Mouse (Mus musculus) adrenal gland, adult (tissue): ENCODE results near the gene Tcea3.

Source experiments
- DNase-seq, 2 experiments: peaks; one replicate each; pipeline ENCODE4 v3.0.0; 2022 to 2023; ENCODE audit warnings: low spot score in 1 of 2; ENCODE audit not compliant: inconsistent age in 2 of 2

The Tcea3 gene

DNA sequence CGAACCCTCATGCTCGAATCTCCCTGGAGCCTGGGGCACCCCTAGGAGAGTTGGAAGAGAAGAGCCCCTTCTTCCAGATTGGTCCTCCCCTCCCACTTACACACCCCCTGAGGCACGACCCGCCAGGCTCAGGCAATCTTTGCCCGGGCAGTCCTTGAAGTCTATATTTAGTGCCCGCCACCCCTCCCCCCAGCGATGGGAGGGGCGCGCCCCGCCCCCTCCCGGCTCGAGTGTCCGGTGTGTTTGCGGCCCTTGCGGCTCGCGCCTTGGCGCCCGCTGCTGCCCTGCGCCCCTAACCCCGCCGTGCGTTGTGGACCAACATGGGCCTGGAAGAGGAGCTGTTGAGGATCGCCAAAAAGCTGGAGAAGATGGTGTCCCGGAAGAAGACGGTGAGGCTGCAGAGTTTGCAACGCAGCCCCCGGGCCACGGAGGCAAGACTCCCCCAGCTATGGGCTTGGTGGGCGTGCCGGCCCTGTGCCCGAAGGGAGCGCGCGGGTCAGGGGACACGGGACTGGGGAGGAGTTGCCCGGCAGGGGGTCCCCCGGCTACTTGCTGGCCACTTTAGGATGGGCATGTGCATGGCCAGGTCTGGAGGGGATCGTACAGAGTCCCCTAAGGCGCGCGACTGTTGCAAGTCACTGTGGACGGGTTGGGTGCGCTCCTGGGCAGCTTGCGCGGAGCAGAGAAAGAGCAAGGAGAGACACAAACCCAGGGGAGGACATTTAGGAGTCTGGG is at the start of gene Tcea3:
TSS of gene Tcea3 (plus strand) at position 1 of the 735 bp plus-strand sequence.
- DNase-seq = peak; percentile 29 to 67

DNA sequence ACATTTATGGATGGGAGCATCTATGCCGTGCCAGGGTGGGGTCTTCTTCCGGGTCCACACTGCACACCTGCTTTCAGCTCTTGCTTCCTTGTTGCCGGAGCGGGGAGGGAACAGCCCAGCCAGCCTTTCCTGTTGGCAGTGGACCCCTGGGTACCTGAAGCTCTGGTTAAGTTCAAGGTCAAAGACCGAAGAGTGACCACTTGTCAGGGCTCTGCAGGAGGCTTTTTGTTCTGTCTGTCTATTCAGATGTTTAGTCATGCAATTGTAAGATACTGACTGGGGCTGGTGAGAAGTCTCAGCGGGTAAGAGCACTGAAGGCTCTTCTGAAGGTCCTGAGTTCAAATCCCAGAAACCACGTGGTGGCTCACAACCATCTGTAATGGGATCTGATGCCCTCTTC is 48.7 kb upstream of the Tcea3 start:
- no peak for DNase-seq

DNA sequence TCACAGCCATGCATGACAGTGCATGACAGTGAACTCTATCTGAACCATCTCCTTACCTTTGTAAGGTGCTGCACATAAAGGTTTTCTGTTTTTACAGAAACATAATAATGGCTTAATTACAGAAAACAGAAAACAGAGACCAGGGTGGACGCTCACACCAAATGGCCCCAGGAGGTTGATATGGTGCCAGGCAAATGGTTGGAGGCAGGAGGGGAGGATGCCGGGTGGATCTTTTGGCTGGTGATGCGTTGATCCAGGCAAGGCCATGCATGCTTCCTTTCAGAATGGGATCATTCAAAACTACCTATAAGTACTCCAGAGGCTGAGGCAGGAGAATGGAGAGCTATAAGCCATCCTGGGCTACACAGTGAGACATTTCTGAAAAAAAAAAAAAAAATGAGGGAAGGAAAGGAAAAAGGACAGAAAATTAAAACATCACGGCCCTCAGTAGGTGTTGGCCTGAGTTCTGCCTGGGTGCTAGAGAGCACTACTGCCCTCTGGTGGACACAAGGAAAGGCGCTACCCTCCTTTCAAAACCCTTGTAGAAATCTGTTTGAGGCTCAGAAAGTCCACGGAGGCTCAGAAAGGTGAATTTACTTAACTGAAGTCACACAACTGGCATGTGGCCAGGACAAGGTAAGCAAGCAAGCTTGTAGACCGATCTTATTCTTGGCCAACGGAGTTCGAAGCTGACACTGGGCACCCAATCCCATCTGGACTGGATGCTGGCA is 47.8 kb upstream of the Tcea3 start:
- peak in 1 of 2 experiments; percentile 72 for DNase-seq

DNA sequence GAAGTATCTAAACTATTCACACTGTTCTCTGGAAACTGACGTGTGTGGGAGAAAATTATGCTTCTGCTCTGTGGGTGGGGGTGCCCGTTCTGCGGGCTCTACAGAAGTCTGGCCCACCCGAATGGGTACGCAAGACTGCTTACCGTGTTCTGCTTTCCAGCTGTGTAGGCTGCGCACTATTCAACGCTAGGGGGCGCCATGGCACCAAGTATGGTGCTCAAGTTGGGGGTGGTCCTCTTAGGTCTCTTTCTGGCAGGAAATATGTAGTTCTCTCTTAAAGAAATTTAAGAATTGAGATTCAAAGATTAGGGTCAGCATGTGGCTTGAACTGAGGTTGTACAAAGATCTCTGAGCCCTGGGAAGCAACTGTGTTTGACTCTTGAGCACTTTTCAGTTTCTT is 45.0 kb upstream of the Tcea3 start:
- peak; percentile 58 to 84 for DNase-seq

DNA sequence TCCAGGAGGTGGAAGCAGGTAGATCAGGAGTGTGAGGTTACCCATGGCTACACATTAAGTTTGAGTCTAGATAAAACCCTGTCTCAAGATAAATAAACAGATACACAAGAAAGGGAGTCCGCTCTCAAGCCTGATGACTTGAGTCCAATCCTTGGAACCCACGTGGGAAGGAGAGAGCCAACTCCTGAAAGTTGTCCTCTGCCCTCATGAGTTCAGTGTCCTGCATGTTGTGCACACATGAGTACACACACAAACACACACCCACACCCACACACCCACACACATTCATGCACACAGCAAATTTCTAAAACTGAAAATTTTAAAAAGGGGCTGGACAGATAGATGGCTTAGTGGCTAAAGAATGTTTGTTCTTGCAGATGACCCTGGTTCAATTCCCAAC is 42.8 kb upstream of the Tcea3 start:
- DNase-seq = no peak

DNA sequence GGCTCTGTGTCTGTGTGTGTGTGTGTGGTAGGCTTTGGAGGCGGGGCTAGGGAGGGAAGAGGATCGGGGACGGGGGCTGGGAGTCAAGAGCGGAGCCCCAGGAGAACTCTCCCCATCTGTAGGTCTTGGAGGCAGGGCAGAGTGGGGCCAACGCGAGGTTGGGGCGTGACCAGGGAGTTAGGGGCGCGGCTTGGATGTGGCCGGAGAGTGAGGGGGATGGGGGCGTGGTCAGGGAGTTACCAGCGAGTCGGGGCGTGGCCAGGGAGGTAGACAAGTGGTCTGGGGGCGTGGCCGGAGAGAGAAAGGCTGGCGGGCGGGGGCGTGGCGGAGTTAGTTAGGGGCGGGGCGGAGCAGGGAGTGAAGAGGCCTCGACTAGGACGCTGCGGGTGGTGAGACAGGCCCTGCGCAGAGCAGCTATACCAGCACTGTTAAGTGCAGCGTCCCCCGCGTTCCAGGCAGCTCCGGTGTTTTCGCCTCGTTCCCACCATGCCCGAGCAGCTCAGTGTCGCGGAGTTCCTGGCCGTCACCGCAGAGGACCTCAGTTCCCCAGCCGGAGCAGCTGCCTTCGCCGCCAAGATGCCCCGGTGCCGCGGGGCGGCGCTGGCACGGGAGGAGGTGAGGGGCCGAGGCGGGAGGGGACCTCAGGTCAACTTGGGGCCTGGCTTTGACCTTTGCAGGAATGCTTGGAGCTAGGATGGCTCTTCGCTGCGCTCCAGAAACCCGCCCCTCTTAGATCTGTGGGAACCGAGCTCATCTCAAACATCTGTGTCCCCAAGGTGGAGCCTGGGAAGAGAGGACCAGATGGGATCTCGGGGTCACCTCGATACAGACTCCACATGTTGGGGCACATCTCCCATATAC is 41.3 kb upstream of the Tcea3 start, which contains the start of gene Asap3:
TSS of gene Asap3 (plus strand) at position 333 of the 861 bp plus-strand sequence.
- peak; percentile 97 to 99 for DNase-seq

DNA sequence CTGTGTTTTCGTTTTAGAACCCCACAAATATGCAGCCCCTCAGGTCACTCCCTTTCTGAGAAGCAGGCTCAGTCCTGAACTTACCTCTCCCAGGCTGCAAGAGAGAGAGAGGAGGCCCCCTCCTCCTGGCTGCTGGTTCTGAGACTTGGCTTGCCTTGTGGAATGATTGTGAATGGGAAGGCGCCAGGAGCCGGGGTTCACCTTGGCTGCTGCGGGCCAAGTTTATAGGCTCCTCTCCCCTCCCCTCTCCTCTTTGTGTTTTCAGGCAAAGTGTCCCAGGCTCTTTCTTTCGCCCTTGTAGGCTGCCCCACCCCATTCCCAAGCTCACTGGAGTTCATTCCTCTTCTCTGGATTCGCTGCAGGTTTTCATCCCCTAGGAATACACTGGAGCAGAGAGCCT is 40.6 kb upstream of the Tcea3 start:
- DNase-seq = peak in 1 of 2 experiments; percentile 58

DNA sequence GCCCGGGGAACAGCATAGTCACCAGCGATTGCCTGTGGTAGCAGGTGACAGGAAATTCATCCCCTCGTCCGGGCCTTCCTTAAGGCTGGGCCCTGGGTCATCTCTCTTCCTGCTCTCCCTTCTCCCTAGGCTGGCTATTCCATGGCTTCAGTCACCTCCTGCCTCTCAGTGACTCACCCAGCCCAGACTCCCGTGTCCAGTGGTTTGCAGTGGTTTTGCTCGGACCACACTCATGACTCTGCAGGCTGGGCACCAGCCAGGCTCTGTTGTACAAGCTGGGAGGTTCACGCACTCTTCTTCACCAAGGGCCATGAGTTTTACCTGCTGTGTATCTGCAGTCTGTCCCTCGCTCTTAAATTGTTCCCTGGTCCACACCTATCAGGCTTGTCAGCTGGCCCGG is 36.6 kb upstream of the Tcea3 start:
- DNase-seq = peak in 1 of 2 experiments; percentile 53

DNA sequence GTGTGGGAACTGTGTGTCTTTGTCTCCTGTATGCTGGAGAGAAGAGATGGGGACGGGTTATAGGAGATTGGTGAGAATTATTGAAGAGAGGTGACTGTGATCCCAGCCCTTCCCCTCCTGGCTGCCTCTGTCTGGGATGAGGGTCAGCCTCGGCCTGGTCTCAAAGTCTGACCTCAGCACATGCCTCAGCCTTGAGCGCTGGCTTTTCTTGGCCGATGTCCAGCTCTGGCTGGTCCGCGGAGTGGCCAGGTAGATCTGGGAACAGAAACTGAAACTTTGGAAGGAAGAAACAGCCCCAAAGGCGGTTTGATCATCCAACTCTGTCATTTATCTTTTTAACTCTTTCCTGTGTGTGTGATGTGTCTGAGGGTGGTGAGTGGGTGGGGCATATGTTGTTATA is 33.9 kb upstream of the Tcea3 start:
- DNase-seq = peak; percentile 60 to 77

DNA sequence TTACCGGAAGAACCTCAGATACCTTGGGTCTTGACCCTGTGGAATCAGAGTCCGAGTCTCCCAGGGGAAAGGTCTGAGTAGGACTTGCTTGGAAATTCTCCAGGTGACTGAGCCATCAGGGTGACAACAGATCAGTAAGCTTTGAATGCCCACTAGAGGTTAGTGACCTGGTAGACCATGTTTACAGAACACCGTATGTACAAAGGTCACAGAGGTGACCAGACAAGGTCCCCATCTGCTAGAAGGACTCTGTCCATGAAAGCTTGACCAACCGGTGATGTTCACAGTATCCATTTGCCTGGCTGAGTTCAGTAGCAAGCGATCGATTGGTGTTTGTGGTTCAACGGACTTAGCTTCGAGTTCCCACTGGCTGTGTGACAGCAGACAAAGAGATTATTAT is 32.7 kb upstream of the Tcea3 start:
- DNase-seq = no peak

DNA sequence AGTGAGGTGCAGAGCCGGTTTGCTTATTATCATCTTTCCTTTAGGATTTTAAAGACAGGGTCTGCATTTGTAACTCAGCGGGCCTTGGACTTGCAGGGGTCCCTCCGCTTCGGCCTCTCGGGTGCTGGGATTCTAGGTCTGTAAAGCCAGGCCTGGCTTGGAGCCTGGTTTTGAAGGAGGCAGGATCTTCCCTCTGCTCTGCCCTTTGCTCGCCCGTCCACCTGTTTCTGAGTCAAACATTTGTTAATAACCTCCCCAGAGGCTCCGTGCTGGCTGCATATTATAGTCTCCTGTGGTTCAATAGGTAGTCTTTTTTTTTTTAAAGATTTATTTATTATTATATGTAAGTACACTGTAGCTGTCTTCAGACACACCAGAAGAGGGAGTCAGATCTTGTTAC is 32.0 kb upstream of the Tcea3 start:
- no peak for DNase-seq

DNA sequence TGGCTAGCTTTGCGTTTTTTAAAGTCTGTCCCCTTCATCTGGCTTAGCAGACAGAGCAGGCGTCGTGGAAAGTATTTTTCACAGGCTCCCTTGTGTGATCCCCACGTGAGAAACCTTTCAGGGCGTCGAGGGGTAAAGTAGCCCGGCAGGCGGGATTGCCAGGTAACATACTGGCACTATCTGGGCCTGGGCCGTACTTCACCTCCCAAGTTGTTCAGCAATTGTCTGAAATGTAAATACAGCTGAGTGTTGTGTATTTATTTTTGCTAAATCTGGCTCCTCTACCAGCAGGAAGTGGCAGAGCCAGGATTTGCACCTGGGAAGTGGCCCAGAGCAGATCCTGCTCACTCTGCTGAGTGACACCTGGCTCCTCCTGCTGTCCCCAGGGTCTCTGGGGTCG is 30.5 kb upstream of the Tcea3 start:
- no peak for DNase-seq

DNA sequence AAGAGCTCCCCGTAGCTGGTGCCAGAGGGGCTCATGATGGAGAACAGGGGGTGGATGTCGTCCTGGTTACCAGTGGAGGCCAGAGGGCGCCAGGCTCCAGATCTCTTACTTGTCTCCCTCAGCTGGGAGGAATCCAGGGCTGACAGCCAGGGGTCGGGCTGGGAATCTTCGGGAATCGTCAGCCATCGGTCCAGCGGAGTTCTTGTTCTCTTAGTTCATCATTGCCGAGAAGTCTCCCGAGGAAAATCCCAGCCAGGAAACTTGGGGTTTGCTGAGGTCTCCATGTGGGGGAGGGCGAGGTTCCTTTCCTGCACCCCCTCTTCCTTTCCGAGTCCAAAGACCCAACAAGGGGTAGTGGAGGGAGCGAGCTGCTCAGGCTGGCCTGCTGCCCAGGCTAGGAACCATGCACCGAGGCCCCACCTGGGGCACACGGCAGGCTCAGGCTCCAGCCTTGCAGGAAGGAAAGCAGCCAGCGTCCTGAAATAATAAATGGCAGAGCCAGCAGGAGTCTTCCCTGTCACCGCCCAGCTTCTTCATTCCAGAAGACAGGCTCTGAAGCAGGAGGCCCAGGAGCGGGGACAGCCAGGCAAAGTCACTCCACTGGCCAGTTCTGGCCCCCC is 28.8 kb upstream of the Tcea3 start:
- peak in 1 of 2 experiments; percentile 57 for DNase-seq

DNA sequence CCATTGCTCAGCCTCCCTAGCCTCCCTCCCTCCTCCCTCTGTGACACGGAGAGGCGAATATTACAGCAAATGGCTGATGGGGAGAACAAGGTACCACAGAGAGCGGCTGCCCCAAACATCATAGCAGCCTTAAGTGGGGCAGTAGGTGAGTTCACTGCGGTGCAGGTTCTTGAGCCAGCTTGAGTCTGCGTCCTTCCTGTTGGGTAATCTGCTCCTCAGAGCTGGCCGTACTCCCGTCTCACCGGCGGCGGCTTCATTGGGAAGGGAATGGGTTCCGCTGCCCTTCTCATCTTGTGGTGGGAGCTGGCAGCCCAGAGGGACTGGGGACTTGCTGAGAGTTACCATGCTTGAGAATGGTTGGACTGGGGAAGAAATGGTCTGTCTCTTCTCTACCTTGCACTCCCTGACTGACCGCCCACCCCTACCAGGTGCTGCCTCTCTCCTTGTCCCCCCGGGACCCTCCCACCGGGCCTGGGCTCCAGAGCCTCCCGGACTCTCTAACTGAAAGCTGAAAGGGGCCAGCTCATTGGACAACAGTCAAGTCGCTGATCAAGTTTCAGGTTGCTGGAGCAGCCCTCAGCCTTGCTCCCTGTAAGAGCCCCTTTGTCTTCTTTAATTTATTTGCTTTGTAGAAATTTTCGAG is 27.3 kb upstream of the Tcea3 start:
- no peak for DNase-seq

DNA sequence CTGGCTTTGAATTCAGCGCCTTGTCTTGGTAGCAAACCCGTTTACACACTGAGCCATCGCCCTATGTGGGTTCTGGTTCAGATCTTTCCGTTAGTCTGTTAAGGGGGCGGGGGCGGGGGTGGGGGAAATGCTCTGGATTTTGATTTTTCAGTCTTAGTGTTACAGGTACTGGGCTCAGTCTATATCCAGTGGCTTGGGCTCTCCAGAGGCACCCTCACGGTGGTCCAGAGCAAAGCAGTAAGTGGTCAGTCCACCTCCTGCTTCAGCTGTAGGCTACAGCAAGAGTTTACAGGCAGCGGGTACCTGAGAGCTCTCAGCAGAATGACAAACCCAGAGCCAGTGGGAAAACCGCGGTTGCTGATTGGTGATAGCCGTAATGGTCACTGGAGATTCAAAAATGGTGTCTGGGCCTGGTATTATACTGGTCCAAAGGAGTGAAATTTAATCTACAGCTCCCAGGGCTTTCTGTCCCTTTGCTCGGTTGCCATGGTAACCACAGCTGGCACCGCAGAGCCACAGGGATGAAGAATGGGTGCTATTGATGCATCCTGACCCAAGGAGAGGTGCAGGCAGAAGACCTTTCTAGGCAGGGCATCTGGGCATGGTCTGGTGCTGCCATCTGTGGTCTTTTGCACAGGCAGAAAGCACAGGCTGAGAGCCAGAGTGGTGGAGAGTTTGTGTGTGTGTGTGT is 23.8 kb upstream of the Tcea3 start:
- no peak for DNase-seq

DNA sequence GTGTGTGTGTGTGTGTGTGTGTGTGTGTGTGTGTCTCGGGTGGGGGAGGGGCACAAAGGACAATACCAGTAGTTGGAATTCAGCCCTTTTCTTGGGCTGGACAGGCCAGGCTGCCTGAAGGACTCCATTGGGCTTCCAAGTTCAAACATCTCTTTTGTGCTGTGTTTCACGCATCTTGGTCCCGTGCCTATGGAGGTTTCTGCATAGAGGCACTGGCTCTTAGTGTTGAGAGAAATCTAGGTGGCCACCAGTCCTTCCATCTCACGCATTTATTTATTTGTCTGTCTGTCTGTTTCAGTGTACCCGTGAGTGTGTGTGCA is 23.3 kb upstream of the Tcea3 start:
- DNase-seq = no peak

DNA sequence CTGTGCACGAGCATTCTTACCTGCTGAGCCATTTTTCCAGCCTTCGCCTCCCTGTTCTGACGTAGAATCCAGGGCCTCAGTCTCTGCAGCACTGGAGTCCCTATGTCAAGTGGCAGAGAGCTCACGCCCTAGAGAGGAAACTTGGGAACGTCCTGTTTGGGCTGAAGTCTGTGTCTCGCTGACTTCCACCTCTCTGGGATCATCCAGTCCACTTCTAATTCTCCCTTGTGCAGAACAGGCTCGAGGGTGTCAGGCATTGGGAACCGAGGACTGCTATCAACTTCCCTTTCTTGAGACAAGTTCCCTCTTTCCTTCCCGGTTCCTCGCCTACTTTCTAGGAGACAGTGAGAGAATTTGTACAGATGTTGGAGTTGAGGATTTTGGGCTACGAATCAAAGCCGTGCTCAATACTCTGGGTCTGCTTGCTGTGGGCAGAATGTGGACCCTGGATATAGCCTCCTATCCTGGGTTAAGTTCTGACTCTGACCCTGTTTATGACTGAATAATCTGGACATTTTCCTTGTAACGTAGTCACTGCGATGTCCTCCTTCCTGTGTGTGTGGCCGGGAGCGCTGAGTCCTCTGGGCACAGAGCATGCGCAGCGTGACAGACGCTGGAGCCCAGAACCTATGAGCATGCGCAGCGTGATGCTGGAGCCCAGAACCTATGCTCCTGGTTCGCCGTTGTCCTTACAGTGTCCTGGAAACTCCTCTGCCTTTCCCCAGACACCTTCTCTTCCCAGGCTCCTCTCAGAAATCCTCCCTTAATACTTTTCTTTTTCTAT is 22.7 kb upstream of the Tcea3 start:
- DNase-seq = no peak

DNA sequence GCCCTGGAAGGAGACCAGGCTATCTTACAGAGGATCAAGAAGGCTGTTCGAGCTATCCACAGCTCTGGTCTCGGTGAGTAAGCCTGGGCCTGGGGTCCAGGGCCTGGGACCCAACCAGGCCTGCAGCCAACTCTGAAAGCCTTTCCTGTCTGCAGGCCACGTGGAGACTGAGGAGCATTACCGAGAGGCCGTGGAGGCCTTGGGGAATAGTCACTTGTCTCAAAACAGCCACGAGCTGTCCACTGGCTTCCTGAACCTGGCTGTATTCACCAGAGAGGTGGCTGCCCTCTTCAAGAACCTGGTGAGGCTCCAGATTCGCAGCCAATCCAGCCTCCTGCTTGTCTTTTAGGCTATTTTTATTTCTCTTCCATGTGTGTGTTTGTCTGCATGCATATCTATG is 20.1 kb upstream of the Tcea3 start:
- DNase-seq = peak in 1 of 2 experiments; percentile 74

DNA sequence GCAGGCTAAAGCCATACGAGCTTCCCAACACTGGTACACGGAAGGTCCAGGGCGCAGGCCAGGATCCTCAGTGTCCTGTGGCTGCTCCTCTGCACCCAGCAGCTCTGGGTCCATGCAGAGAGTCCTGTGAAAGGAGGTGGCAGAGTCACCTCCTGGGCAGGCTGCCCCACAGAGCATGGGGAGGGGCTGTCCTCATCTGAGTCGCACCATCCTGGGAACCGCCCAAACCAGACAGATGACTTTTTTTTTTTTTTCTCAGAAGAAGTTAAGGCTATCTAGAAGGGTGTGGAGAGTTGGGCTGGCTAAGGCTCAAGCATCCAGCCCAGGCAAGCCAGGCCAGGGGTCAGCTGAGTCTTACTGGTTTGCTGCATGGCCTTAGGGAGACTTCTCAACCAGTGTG is 18.9 kb upstream of the Tcea3 start:
- DNase-seq = no peak
